In genomic region chr5:139510682-139511366, GRCm38 (mm10) we compare ENCODE assay signal across 1 mouse cellular context.
TF ChIP-seq lines count a peak whose summit lies in the region.

No protein-coding gene starts in this region.

TF ChIP-seq in CH12.LX, 34 proteins besides CTCF, POLR2A, EP300 and RAD21 (continued from another document):
- TF ChIP-seq TBP (conservative IDR thresholded peaks at IDR 0.05; ENCODE audit: low read depth, low read length) (no peak), CHD2 (IDR thresholded peaks at IDR 0.05; ENCODE audit: low read length) (no peak), IRF4 (IDR thresholded peaks at IDR 0.05; ENCODE audit: low read depth, low read length) (no peak), TCF12 (IDR thresholded peaks at IDR 0.05; ENCODE audit: low read depth, low read length) (no peak), MXI1 (IDR thresholded peaks at IDR 0.05; ENCODE audit: low read depth, low read length) (no peak), NELFE (IDR thresholded peaks at IDR 0.05; ENCODE audit: low read depth, low read length) (no peak), MAX (IDR thresholded peaks at IDR 0.05; ENCODE audit: low read length) (no peak)
TF ChIP-seq in CH12.LX: peak in this region for 0.
